Mouse (Mus musculus): ENCODE measurements at regions not wholly inside any gene's neighbourhood (a gene's known extent, or its start where the extent isn't known, plus 50 kb on each side); places are given as distances from the start of the nearest gene placed in this dataset.

GRCm38 (mm10) chr14:64594811-64595522 is 490.9 kb downstream of the Prss52 start:
- no peak for DNase-seq (ENCODE audit: low spot score)

GRCm38 (mm10) chr14:64595523-64595889 is 491.4 kb downstream of the Prss52 start:
- no peak for DNase-seq (ENCODE audit: low spot score)

- no peak for DNase-seq (ENCODE audit: low spot score)
Measured at GRCm38 (mm10) chr14:64595891-64596290, 491.8 kb downstream of the Prss52 start.

GRCm38 (mm10) chr14:64597218-64597617 is 493.1 kb downstream of the Prss52 start:
- no peak for DNase-seq (ENCODE audit: low spot score)
